Mouse (Mus musculus) neural tube, embryonic 14.5 days (tissue): ENCODE data around the gene Hoxa13. TPM values are rescaled to one million over a fixed set of nuclear protein-coding genes. Genes with fewer than 3 reads are reported as not detected.

ENCODE experiments used
- ATAC-seq: fragments of 200-750 bp; cut with Nextera tagmentation; 2 replicates; pipeline ENCODE4 v1.8.0; 2017; ENCODE audit warnings: low read depth, mild to moderate bottlenecking, moderate TSS enrichment, moderate library complexity
- H3K27ac ChIP-seq: fragments of 300-500 bp; sonication (generic); 2 replicates; pipeline ENCODE4 v1.5.1; 2014; ENCODE audit warnings: low read depth, mild to moderate bottlenecking, control low read depth, low read length, moderate library complexity, mixed read lengths
- H3K27me3 ChIP-seq: fragments of 300-500 bp; sonication (generic); 2 replicates; pipeline ENCODE4 v1.6.1; 2014; ENCODE audit warnings: low read length; ENCODE audit not compliant: control insufficient read depth, insufficient read depth
- H3K36me3 ChIP-seq: fragments of 300-500 bp; sonication (generic); 2 replicates; pipeline ENCODE4 v1.6.1; 2014; ENCODE audit warnings: low read length, mixed read lengths; ENCODE audit not compliant: control insufficient read depth, insufficient read depth
- H3K4me1 ChIP-seq: fragments of 300-500 bp; sonication (generic); 2 replicates; pipeline ENCODE4 v1.6.1; 2014; ENCODE audit warnings: low read length; ENCODE audit not compliant: control insufficient read depth, insufficient read depth
- H3K4me2 ChIP-seq: fragments of 300-500 bp; sonication (generic); 2 replicates; pipeline ENCODE4 v1.6.1; 2014; ENCODE audit warnings: mild to moderate bottlenecking, low read depth, low read length, control low read depth
- H3K4me3 ChIP-seq: fragments of 300-500 bp; sonication (generic); 2 replicates; pipeline ENCODE4 v1.5.1; 2014; ENCODE audit warnings: low read depth, low read length, control low read depth, mixed read lengths
- H3K9ac ChIP-seq: fragments of 300-500 bp; sonication (generic); replicated peaks from 2 replicates; pipeline ENCODE4 v1.6.1; 2014; ENCODE audit warnings: low read depth, mild to moderate bottlenecking, control low read depth, low read length, mixed read lengths
- H3K9me3 ChIP-seq: fragments of 300-500 bp; sonication (generic); 2 replicates; pipeline ENCODE4 v1.6.1; 2016; ENCODE audit warnings: low read length; ENCODE audit not compliant: control insufficient read depth
- WGBS: fragments of 180-500 bp; shearing (Covaris S2); extraction: QIAGEN DNeasy Blood & Tissue Kit; methylation state at CpG from one replicate; pipeline ENCODE4 v1.1.7; 2014; 5-methylcytosine and 5-hydroxymethylcytosine counted together
- polyA plus RNA-seq: library from polyadenylated mRNA; unstranded; fragments of >200 nt; fragmentation: Nextera tagmentation; extraction: Ambion mirVana; gene quantifications from 2 replicates; pipeline ENCODE4 v1.2.1, GENCODE M21; 2014

Gene Hoxa13
- polyA plus RNA-seq, 1 experiment from 2014 or later, result not detected

GRCm38 (mm10) chr6:52235267-52235666 is 25.4 kb downstream of the Hoxa13 start:
- Histone ChIP-seq H3K27ac (peak overlapping the region; percentile 57), H3K9ac (peak overlapping the region; percentile 92; the same call in 1 of the 2 replicates), H3K9me3 (no peaks in the 10 kb centered on the region), H3K4me3 (peak overlapping the region; percentile 57), H3K4me2 (peak overlapping the region; percentile 90), H3K27me3 (no peaks in the 10 kb centered on the region), H3K36me3 (no peaks in the 10 kb centered on the region), H3K4me1 (peaks cover 3% of the 10 kb centered on the region; the same call in 1 of the 2 replicates)
- WGBS, result 26% methylated on average over 9 of the region's 9 CpGs
- ATAC-seq, result peak; percentile 7

DNA sequence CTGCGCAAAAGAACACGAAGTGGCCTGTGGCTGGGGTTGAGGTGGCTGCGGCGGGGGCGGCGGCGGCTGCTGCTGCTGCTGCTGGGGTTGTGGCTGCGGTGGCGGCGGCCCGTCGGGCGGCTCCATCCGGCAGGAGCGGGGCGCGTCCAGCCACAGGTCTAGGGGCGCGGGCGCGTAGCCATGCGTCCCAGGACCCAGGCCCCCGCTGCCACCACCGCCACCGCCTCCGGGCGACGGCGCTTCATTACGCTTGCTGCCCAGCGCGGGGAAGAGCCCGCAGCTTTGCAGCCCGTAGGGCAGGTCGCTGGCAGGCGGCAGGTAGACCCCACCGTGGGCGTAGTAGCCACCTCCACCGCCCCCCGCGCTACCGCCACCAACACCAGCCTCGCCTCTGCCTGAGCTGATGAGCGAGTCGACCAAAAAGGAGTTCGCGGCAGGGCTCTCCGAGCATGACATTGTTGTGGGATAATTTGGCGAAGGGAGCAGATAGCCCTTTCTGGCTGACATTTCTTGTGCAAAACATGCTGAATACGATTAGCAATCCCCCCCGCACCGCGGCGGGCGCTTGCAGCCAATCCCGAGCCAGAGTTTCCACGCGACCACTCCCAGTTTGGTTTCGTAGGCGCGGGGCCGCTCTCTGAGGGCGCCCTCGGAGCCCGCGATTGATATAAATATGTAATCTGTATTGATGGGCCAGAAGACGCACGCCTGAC is 26.1 kb downstream of the Hoxa13 start:
- WGBS, result under 1% methylated on average over 62 of the region's 68 CpGs
- H3K4me1 ChIP-seq, result peaks cover 3% of the 10 kb centered on the region; the same call in 1 of the 2 replicates
- peak overlapping the region; percentile 94 for H3K27ac ChIP-seq
- peak overlapping the region; percentile 57 for H3K4me3 ChIP-seq
- H3K9me3 ChIP-seq, result no peaks in the 10 kb centered on the region
- H3K9ac ChIP-seq, result peak overlapping the region; percentile 92
- peak; percentile 75 for ATAC-seq
- peak overlapping the region; percentile 90 for H3K4me2 ChIP-seq
- no peaks in the 10 kb centered on the region for H3K36me3 ChIP-seq
- H3K27me3 ChIP-seq, result no peaks in the 10 kb centered on the region

- under 1% methylated on average over 64 of the region's 70 CpGs for WGBS
- Histone ChIP-seq H3K4me3 (peak overlapping the region; percentile 57), H3K4me2 (peak overlapping the region; percentile 90), H3K36me3 (no peaks in the 10 kb centered on the region), H3K9me3 (no peaks in the 10 kb centered on the region), H3K27me3 (no peaks in the 10 kb centered on the region), H3K27ac (peak overlapping the region; percentile 94), H3K9ac (peak overlapping the region; percentile 92), H3K4me1 (peaks cover 4% of the 10 kb centered on the region)
- peak; percentile 31; the same call in 1 of the 2 replicates for ATAC-seq
Measured at GRCm38 (mm10) chr6:52233546-52234427, 26.9 kb downstream of the Hoxa13 start.

- H3K9ac ChIP-seq, result peak overlapping the region; percentile 92
- 2% methylated on average over 23 of the region's 23 CpGs for WGBS
- H3K9me3 ChIP-seq, result no peaks in the 10 kb centered on the region
- H3K36me3 ChIP-seq, result no peaks in the 10 kb centered on the region
- peak overlapping the region; percentile 90 for H3K4me2 ChIP-seq
- no peak for ATAC-seq
- H3K27ac ChIP-seq, result peak overlapping the region; percentile 94
- H3K4me1 ChIP-seq, result peaks cover 9% of the 10 kb centered on the region
- H3K4me3 ChIP-seq, result peak overlapping the region; percentile 57
- no peaks in the 10 kb centered on the region for H3K27me3 ChIP-seq
Measured at GRCm38 (mm10) chr6:52232984-52233545, 27.6 kb downstream of the Hoxa13 start.

- Histone ChIP-seq H3K27ac (peak overlapping the region; percentile 94), H3K36me3 (no peaks in the 10 kb centered on the region), H3K9me3 (no peaks in the 10 kb centered on the region), H3K9ac (peak overlapping the region; percentile 92), H3K4me3 (peak overlapping the region; percentile 57), H3K4me1 (peaks cover 13% of the 10 kb centered on the region), H3K4me2 (peak overlapping the region; percentile 90), H3K27me3 (no peaks in the 10 kb centered on the region)
- ATAC-seq, result no peak
- 1% methylated on average over 18 of the region's 18 CpGs for WGBS
Measured at GRCm38 (mm10) chr6:52232568-52232965, 28.1 kb downstream of the Hoxa13 start.

- peak overlapping the region; percentile 90 for H3K4me2 ChIP-seq
- H3K27me3 ChIP-seq, result no peaks in the 10 kb centered on the region
- H3K4me1 ChIP-seq, result peaks cover 14% of the 10 kb centered on the region
- H3K9ac ChIP-seq, result peak overlapping the region; percentile 92
- no peak for ATAC-seq
- H3K36me3 ChIP-seq, result no peaks in the 10 kb centered on the region
- H3K9me3 ChIP-seq, result no peaks in the 10 kb centered on the region
- peak overlapping the region; percentile 94 for H3K27ac ChIP-seq
- WGBS, result 2% methylated on average over 18 of the region's 18 CpGs
- peak overlapping the region; percentile 57 for H3K4me3 ChIP-seq
Measured at GRCm38 (mm10) chr6:52231885-52232567, 28.7 kb downstream of the Hoxa13 start.

DNA sequence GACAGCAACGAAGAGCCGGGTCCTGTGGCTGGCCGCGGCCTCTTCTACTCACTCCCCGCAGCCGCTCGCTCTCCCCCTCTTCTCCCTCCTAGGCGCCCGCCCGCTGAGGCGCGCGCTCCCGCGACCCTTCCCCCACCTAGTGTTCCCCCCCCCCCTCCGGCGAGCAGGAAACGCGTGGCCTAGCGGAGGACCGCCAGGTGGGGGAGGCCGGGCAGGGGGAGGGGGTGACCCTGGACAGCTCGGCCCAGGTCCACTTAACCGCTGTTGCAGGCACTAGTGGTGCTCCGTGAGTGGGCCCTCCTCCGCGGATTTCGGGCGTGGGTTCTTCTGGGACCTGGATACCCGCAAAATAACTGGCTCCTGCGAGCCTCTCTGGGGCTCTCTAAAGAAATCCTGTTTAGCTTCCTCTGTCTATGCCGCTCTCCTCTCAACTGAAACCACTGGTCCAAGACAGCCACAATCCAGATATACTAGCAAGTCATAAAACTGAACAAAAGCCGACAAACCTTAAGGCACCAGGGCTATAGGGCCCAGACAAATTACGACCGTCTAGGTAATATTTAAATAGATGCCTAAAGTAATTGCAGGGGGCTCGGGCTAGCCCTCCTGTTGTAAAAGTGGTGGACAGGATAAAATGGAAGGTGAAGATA is 30.0 kb downstream of the Hoxa13 start, which contains the start of gene Hoxa9:
Gene Hoxa9, minus strand, starts transcription at position 574 of the 650 bp plus-strand sequence.
- H3K27me3 ChIP-seq, result no peaks in the 10 kb centered on the region
- H3K9ac ChIP-seq, result peak within 1 kb of the TSS; percentile 94
- peak within 1 kb of the TSS; percentile 97 for H3K27ac ChIP-seq
- H3K4me2 ChIP-seq, result peak within 1 kb of the TSS; percentile 90
- H3K4me1 ChIP-seq, result peaks cover 18% of the 10 kb centered on the region
- H3K4me3 ChIP-seq, result peak within 1 kb of the TSS; percentile 57
- WGBS, result under 1% methylated on average over 28 of the region's 36 CpGs
- no peaks in the 10 kb centered on the region for H3K36me3 ChIP-seq
- no peaks in the 10 kb centered on the region for H3K9me3 ChIP-seq
- peak; percentile 13; the same call in 1 of the 2 replicates for ATAC-seq
